Mouse (Mus musculus) adrenal gland, postnatal 4 days (tissue): ENCODE results near the gene Gm13420. TPM values are rescaled to one million over a fixed set of nuclear protein-coding genes. Genes with fewer than 3 reads are reported as not detected.
"Not testable (repeated sequence)": the region's sequence is repeated elsewhere in the genome, so short reads cannot be mapped to it uniquely, and the experiment has no call there.

ENCODE experiments used
- DNase-seq, 2 experiments: peaks; one replicate each; pipeline ENCODE4 v3.0.0; 2021 to 2022; ENCODE audit warnings: low spot score in 2 of 2, mixed read lengths in 2 of 2
- total RNA-seq, 2 experiments: library from RNA; stranded (reverse); gene quantifications; 2 replicates each; pipeline ENCODE4 v1.2.3; 2021

Gm13420 gene
- total RNA-seq, 2 experiments from 2014 or later = 1.8 TPM; not detected in 1

- no peak for DNase-seq
These were observed 12.1 kb downstream of the Gm13420 start for GRCm38 (mm10) chr2:29739368-29739767.

- no peak for DNase-seq
These were observed 12.7 kb downstream of the Gm13420 start for GRCm38 (mm10) chr2:29738799-29739198.

- DNase-seq = no peak
These were observed 14.1 kb downstream of the Gm13420 start for GRCm38 (mm10) chr2:29737209-29737925.

GRCm38 (mm10) chr2:29735708-29736107, 15.8 kb downstream of the Gm13420 start:
- DNase-seq = no peak

GRCm38 (mm10) chr2:29733348-29733747, 18.1 kb downstream of the Gm13420 start:
- no peak for DNase-seq

- no peak for DNase-seq
These were observed 18.9 kb downstream of the Gm13420 start for GRCm38 (mm10) chr2:29732559-29732958.

GRCm38 (mm10) chr2:29731545-29731944, 19.9 kb downstream of the Gm13420 start:
- DNase-seq = no peak

GRCm38 (mm10) chr2:29729500-29729899, 22.0 kb downstream of the Gm13420 start:
- no peak for DNase-seq

GRCm38 (mm10) chr2:29724664-29725365, 26.7 kb downstream of the Gm13420 start:
- no peak for DNase-seq

GRCm38 (mm10) chr2:29723132-29723531, 28.4 kb downstream of the Gm13420 start:
- DNase-seq = no peak

- no peak for DNase-seq
These were observed 32.9 kb downstream of the Gm13420 start for GRCm38 (mm10) chr2:29718581-29718980.

- DNase-seq = no peak
These were observed 34.8 kb downstream of the Gm13420 start for GRCm38 (mm10) chr2:29716691-29717090.

- DNase-seq = no peak
These were observed 35.3 kb downstream of the Gm13420 start for GRCm38 (mm10) chr2:29716143-29716542.

GRCm38 (mm10) chr2:29714127-29714526, 37.4 kb downstream of the Gm13420 start:
- DNase-seq = no peak

GRCm38 (mm10) chr2:29713501-29713900, 38.0 kb downstream of the Gm13420 start:
- DNase-seq = no peak

GRCm38 (mm10) chr2:29711877-29712276, 39.6 kb downstream of the Gm13420 start:
- DNase-seq = no peak

GRCm38 (mm10) chr2:29711038-29711437, 40.4 kb downstream of the Gm13420 start:
- no peak for DNase-seq

GRCm38 (mm10) chr2:29708209-29708608, 43.3 kb downstream of the Gm13420 start:
- DNase-seq = not testable (repeated sequence)

GRCm38 (mm10) chr2:29707731-29708130, 43.8 kb downstream of the Gm13420 start:
- DNase-seq = no peak

GRCm38 (mm10) chr2:29706726-29707620, 44.5 kb downstream of the Gm13420 start:
- DNase-seq = no peak

GRCm38 (mm10) chr2:29705493-29705892, 46.0 kb downstream of the Gm13420 start:
- no peak for DNase-seq
